Mouse (Mus musculus): Measurements from ENCODE around the gene Gng7.

- TF ChIP-seq CTCF (IDR thresholded peaks at IDR 0.05; ENCODE audit: low read depth): peak; percentile 96
- TF ChIP-seq EP300 (IDR thresholded peaks at IDR 0.05; ENCODE audit: low read depth): no peak; the same call in 1 of the 2 replicates
Observed at GRCm38 (mm10) chr10:80928586-80929298, 86.0 kb downstream of the Gng7 start.
